Mouse (Mus musculus) layer of hippocampus, adult 8-10 months (tissue): ENCODE measurements at regions not wholly inside any gene's neighbourhood (a gene's known extent, or its start where the extent isn't known, plus 50 kb on each side); places are given as distances from the start of the nearest gene placed in this dataset.
A peak's percentile ranks its signal among the peaks of the same experiment; 100 is the strongest.

Experiments used
- DNase-seq, 2 experiments: peaks; one replicate each; pipeline ENCODE4 v3.0.0; 2022; ENCODE audit warnings: low spot score in 2 of 2

DNA sequence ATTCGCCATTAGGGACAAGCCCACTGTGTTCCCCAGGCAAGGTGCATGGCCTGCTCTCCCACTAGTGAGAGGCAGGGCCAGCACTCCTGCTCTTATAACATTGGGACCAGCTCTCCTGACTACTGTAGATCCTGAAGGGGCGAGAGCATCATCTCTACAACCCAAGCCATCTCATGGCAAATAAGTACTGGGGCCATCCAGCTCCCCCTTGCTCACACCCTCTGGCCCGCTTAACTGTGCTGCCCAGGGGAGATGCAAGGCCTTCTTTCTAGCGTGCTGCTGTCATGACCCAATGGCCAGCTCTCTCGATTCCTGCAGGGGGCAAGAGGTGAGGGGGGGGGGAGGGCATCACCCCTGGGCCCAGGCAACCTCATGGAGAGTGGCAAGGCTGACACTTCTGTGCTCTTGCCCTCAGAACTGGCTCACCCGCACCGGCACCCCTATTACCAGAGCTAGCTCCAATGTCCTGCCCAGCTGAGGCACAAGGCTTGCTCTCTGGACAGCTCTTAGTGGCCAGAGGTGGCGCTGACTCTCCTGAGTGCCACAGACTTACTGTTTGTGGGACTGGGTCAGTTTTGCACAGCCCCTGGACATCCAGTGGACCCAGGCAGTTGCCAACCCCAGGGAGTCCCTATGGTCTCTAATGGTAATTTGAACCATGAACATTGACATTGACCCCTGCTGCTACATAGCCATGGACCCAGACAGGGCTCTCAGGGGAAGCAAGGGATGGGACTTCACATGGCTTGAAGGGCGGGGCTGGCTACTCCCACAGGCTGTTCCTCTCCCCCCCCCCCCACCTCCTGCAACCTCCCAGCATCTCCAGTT lies 448.2 kb downstream of the Tdrd3 start:
- DNase-seq = no peak

DNA sequence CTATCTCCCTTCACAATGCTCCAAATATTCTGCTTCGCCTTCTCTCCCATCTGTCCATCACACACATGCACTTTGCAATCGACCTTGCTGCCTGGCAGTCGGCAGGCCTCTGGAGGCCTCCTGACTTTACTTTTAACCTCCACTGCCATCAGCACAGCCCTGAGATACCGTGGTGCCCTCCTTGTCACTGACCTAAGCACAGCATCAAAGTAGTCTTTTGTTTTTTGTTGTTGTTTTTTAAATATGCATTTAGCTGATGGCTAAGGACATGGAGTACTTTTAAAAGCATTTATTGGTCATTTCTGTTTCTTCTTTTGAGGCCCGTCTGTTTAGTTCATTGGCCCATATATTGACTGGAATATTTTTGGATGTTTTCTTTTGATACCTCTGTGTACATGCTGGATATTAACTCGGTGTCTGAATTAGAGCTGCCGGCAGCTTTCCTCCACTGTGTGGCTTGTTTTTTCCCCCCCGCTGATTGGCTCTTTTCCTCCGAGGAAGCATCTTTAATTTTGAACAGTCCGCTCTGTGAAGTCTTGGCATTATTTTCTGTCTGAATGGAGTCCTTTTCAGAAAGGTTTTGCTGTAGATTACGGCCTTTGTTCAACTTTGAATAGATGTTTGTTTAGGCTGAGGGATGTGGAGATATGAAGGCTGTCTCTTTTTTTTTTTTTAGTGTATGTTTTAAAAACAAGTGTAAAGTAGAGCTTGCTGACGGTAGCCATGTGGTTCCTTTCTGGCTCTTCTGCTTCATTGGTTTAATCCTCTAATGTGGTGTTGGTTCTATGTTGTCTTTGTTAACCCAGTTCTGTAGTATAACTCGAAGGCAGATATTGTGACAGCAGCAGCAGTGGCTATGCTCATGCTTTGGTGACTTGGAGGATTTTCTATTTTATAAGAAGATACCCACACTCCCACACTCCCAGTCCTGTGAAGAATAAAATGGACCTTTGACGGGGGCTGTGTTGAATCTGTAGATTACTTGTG lies 449.1 kb downstream of the Tdrd3 start:
- DNase-seq = no peak

- peak; percentile 7 to 22 for DNase-seq
Observed at GRCm38 (mm10) chr14:87901784-87902183, 485.3 kb downstream of the Tdrd3 start.

DNA sequence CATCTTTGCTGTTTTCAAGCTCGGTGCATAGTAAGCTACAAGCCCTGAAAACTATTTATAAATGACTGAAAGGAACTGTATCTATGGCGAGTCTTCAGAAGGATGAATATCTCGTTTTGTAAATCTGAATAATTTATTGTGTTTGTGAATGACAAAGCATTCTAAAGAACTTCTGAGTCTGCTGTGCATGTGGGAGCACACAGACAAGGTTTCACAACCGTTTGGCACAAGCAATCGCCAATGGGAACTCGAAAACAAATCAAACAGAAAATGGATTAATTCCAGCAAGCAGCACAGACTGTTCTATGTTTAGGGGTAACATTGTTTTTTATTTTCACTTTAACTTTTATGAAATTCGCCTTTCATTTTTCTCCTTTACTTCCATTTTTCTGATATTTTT lies 486.0 kb downstream of the Tdrd3 start:
- peak in 1 of 2 experiments; percentile 9 for DNase-seq
